Mouse (Mus musculus) layer of hippocampus, adult 9-10 months (tissue): ENCODE measurements at regions not wholly inside any gene's neighbourhood (a gene's known extent, or its start where the extent isn't known, plus 50 kb on each side); places are given as distances from the start of the nearest gene placed in this dataset.

Source experiments
- DNase-seq: peaks from one replicate; pipeline ENCODE4 v3.0.0; 2022; ENCODE audit warnings: low spot score

DNA sequence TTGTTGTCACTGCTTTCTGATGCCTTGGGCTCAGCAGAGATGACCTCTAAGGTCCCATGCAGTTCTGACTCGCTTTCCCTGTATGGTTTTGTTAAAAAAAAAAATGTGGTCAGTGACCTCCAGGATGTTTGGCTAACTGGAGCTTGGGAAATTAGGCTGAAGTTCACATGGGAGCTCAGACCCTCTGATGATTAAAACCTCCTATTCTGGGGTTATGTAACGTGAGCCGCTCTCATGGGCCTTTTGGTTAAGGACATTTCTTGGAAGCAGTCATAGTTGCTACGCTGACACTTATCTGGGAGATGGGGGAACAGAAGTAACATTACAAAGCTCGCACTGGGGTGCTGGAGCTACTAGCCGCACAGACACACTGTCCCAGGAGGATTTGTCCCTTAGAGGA is 274.9 kb downstream of the Foxo1 start:
- no peak for DNase-seq

DNA sequence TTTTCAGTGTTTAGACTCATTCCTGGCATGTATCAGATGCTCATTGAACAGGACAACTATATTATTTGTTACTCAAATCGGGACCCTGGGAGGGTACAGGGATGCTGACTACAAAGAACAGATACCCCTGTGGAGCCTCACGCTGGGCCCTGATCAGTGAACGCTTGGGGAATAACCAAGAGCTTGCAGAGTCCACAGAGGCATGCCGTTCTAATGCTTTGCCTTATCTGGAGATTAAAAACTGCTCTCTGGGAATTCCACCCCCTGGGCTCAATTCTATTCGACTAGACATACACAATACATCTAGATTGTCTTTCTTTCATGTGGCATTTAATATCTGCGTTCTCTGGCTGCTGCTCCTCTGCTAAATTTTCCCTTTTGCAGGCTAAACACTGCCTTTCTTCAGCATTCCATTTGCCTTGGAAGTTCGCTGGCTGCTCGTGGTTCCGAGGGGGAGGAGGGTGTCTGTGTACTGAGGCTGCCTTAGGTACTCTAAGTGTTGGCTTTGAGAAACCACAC is 272.8 kb downstream of the Foxo1 start:
- no peak for DNase-seq

DNA sequence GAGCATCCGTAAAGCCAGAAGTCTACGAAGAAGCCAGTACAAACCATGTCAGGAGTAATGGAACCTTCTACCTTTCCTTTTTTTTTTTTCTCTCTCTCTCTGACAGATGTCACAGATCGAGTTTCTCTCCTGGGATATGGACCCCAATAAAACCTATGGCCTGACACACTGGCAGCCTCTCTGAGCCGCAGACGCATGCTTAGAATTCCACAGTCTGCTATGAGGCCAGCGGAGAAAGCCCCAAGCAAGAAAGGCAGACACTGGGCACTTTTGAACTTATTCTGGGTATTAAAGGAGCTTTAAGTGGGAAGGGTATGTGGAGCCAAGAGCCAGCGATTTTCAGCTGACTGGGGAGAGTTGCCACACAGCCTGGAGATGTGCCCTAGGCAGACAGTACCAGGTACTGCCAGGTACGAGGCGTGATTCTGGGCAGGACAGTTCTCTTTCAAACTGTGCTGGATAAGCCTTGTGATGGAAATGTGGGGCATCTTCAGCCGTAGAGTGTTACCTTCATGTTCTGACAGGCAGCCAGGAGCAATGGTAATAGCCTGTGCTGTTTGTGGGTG is 271.8 kb downstream of the Foxo1 start:
- no peak for DNase-seq

DNA sequence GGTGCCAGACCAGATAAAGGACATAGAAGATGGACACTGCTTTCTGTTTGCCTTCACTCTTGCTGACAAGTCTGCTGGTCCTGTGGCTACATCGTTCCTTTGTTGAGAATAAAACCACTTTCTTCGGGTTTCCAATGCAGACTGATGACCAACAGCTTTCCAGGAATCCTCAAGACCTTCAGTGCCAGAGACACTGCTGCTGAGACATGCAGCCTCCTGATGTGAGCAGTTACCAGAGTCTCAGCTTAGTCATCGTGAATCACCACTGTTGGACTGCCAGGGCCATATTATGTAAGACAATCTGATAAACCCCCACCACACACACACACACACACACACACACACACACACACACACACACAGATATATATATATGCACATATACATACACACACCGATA is 270.2 kb downstream of the Foxo1 start:
- no peak for DNase-seq

DNA sequence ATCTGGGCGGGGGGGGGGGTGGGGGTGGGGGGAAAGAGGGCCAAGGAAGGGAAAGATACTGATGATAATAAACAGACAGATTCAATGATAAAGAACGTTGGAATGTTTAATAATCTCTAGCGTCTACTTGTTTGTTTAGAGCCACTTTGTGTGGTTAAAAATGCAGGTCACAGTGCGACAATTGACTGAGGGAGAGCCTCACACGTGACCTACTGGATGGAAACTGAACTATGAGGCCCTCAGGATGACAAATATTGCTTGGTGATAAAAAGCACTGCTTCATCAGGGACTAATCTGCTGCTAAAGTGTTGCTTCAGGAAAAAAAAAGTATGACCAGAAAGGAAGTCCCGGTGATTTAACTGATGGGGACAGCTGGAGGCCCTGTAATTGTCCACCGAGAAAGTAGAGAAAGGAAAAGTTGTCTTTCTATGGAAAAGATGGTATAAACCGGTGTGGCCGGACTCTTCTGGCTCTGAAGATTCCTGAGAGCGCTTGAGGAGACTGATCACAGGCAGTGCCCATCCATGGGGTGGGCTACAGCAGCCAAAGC is 269.3 kb downstream of the Foxo1 start:
- DNase-seq, result no peak

DNA sequence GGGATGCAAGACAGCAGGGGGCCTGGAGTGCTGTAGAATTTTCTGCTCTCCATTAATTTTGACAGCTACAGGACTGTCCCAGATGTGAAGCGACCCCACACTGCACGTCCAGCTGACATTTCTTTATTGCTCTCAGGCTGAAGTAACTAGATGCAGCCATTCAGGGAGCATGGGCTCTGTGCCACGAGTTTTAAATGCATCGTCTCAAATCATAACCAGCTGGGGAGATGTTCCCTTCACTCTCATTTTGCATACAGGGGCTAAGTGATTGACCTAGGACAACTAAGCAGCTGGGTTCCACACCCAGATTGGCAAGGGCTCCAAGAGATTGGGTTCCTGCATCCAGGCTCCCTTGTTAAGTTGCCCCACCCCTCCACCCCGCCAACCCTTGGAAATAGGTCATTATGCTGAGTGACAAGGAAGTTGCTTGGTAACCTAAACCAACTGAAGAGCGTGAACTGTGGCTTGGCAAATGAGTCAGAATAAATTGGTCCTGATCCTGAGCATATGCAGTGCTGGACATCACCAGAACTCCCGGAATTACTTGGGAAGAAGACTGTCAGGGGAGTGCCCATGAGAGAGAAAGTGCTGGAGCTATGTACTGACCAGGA is 267.4 kb downstream of the Foxo1 start:
- no peak for DNase-seq

DNA sequence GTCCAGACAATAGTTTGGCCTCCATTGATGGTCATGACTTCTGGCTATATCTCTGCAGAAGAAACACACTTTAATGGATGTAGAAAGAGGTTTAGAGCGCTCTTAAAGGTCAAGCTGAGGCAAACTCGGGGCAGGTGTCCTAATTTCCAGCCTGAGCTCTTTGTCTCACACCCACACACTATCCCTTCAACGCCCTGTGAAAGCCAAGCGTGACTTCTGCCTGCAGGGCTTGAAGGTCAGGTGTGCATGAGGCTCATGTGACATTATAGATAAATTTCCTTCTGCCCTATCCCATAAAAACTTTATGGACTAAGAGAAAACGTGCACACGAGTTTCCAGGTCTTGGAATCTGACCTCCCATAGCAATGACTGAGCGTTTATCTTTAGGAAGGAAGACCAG is 266.0 kb downstream of the Foxo1 start:
- DNase-seq, result no peak

DNA sequence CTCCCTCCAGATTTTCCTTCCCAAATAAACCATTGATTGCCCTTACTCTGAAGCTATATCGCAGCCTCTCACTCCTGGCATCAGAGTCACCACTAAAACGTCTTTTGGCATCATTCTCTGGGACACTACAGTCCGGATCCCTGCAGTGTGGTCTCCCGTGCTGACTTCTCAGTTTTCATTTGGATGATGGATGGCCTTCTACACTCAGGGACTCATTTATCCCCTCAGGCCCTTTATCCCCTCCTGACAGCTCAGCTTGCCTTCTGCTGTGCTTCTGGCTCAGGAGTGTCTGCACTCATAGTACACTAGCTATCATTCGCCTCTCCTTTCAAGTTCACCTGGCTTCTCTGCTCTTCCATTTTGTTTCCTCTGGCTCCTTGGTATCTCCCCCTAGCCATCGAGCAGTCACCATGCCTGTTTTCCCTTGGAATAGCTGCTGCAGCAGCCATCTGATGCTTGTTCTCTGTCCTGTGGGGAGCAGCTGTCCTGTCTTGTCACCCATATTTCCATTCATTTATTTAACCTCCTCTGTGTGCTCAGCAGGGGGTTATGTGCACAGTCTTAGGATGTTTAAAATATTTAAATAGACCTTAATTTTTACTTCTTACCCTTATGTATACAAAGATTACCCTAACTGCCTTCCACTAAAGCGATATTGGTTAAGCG is 263.7 kb downstream of the Foxo1 start:
- DNase-seq, result no peak

DNA sequence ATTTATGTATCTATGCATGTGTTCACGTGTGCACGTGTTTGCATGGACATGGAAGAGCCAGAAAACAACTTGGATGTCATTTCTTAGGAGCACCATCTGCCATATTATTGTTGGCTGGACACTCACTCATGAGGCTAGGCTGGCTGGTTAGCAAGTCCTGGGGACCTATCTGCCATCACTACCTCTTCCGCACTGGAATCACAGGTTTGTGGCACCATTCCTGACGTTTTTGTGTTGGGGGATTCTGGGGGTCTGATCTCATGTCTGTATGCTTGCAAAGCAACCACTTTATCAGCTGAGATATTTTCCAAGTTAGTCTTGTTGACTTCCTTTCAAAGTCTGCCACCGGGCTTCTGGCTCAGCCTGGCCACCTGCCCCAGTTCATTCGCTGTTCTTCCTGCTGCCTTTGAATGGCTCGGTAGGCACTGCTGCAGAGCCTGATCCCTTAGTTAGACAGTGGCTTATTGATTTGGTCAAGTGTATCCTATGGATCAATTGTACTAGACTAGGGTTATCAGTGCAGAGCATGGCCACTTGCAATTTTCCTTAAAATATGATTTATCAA is 262.4 kb downstream of the Foxo1 start:
- no peak for DNase-seq

DNA sequence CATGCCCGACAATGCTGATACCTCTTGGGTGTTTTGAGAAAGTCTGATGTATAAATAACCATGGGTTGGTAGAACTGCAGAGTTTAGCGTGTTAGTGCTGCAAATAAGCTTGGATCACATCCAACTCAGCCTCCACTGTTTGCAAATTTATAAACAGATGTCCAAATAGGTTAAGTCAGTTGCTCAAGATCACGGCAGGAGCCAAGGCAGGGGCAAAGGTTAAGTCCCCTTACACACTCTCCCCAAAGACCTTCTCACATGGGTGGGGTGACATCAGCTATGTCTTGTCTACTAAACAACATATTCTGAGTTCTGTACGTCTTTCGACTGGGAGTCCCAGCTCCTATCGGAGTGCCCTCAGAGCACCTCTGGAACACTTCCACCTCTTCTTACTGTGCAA is 261.0 kb downstream of the Foxo1 start:
- DNase-seq, result no peak

DNA sequence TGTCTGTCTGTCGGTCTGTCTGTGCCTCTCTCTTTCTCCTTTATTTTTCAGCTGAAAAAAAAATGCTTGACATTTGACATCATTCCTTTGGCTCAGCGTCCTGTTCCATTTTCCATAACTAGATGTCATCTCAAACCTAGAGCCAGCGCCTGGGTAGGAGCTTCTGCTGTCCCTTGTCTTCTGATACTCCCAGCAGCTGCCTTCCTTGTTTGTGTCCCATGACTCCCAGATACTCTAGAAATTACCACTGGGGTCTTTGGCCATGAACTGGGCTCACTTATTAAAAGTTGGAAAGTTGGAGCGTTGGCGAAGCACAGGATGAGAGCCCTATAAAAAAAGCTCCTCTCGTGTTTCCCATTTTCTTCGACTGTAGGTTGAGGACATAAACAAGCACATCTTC is 260.4 kb downstream of the Foxo1 start:
- DNase-seq, result no peak

DNA sequence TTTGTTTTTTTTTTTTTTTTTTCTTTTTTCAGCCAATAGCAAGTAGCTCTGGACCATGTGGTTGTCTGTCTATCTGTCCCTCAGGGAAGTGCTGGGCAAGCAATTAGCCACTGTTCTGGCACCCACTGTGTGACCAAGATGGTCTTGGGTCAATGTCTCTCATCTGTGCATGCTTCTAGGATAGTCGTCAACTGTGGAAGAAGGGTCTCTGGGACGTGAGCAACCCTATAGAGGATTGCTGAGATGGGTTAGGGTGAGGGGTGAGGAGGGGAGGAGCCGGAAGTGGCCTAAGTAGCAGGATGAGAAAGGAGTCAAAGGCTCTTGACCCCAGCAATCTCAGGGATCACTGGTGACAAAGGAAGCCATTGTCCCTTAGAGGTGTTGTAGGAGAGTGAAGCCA is 259.6 kb downstream of the Foxo1 start:
- no peak for DNase-seq

DNA sequence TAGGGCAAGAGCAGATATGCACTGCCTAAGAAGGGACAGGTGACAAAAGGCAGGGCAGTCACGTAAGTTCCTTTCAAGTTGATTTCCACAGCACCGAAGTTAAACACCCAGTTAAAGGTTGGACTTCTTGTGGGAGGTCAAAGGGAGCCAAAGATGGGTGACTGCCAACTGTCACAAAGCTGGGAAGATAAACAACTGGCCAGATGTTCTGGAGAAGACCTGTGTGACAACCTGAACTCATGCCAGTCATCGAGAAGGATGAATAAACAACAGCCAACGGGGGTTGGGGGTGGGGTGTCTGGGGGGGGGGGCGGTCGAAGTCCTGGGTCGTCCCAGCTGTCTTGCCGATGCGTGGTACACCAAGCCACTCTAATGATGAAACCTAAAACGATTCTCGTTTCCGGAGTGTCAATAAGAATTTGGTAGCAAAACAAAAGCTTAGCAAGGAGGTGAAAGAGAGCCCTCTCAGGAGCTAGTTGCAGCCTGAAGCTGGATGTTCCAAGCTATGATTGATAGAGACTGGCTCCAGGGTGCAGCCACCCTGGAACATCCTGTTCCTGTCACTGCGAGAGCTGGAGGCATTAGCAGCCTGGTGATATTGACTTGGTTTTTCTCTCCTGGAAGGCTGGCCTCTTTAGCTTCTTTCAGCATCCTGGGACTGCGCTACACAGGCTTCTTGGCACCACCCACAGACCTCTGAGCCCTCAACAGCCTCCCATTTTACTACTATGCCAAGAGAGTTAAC is 259.0 kb downstream of the Foxo1 start:
- DNase-seq, result no peak

DNA sequence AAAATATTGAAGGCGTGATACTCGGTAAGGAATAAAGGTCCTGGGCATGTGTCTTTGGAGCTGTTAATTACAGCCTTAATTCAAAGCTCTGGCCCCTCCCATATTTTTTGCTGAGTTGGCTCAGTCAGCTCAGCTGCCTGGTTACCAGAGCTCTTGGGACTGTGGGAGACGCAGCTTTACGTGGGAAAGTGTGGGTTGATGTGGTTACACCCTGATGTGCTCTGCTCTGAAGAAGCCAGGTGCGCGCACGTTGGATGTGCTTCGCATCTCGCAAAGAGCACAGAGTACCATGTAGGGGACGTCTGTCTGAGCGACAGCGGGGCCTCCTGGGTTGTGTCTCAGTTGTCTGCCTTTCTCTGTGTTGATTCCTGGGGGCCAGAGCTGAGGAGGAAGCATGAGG is 254.8 kb downstream of the Foxo1 start:
- DNase-seq, result no peak

DNA sequence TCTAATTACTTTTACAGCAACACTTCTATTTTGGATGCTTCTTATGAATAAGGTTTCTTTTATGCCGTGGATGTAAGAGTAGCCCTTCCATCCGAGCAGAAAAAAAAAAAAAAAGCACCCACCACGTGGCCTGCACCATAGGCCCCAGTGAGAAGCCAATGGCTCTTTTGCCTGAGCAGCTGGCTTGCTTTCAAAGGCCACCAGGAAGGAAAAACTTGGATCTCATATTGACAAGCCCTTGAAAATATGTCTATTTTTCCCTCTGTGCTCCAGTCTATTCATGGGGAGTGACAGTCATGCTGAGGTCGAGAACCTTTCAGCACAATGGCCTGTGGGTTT is 252.4 kb downstream of the Foxo1 start:
- DNase-seq, result no peak

DNA sequence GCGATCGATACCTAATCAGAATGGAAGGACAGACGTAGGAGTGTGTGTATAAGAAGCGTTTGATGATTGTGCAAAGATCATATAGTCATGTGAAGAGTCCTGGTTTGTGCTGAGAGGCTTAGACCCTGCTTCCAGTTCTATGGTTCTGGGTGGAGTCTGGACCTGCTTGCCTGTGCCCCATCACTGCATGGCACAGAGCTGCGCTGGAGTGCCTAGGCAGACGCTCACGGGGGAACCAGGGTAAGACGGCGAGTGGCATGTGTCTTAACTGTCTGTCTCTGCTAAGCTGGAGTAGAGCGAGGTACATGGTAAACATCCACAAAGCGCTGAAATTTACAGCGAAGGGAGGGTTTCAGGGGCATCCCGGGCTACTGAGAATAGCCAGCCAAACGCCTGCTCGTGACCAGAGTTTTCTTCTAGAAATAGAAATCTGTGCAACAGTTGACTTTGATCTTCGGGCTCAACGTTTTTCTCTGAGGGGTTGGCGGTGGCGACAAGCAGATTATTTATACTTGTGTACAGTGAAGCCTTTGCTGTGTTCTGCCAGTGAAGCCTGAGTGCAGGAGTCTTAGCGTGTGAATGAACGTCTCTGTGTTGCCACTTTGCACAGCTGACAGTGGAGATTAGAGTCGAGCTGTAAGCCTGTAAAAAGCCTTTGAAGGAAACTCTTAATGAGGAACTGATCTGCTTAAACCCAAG is 251.9 kb downstream of the Foxo1 start:
- DNase-seq, result no peak

DNA sequence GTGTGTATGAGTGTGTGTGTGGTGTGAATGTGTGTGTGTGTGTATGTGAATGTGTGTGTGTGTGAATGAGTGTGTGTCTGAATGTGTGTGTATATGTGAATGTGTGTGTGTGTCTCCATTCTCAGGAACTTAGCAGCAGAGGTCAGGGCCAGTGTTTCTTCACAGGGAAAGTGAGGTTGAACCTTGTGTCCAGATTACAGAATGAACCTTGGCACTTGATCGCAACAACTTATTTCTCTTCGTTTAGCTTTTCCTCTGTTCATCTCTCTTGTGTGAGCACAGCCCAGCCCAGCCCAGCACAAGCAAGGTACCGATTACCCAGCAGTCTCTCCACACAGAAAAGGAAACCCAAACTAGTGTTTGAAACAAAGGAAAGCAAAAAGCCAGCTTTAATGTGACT is 249.7 kb downstream of the Foxo1 start:
- DNase-seq, result no peak

DNA sequence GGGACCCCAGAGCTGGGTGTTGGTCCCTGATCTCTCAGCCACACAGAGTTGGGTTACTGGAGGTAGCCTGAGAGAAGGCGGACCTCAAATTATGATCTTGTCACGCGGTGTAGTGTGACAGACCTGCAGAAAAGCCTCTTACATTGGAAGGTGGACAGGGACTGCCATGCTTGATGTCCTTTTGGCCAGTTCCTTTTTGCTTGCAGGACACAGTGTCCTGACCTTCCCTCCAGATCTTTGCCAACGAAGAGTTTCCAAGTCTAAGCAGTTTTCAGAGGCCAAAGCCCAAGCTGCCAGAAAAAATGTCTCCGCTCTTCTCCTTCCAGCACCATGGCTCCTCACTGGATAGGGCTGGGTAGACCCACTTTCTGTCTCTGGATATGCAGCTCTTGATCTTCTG is 248.6 kb downstream of the Foxo1 start:
- no peak for DNase-seq

DNA sequence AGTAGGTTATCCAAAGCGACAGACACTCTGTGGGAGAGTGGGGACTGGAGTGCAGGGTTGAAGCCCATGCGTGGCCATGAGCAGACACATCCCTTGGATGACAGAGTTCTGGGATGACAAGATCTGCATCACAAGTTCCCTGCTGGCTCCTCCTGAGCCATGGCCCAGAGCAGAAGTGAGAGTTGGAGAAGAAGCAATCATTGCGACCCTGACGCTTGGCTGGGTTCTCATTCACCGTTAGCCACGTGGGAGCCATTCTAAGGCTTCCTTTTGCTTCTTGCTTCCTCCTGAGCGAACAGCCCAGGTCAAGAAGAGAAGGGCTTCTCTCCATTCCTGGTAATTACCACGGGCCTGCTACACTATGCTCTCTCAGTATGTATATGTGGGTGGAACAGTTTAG is 244.6 kb downstream of the Foxo1 start:
- DNase-seq, result no peak

DNA sequence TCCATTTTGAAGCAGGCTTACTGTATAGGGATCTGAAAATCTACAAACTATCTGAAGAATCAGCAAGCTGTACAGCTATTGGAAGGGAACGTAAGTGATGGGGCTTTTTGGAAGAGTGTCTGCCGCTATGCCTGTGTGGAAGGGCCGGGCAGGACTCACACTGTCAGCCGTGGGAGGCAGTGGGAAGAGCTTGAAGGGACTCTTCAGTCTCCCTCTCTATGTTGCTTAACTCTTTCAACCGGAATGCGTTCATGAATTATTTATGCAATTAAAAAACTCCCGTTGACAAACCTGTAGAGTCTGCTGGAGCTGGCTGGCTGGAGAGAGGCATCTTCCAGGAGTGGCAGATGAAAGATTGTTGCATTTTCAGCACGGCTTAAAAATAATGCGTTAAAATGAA is 243.4 kb downstream of the Foxo1 start:
- DNase-seq, result no peak

DNA sequence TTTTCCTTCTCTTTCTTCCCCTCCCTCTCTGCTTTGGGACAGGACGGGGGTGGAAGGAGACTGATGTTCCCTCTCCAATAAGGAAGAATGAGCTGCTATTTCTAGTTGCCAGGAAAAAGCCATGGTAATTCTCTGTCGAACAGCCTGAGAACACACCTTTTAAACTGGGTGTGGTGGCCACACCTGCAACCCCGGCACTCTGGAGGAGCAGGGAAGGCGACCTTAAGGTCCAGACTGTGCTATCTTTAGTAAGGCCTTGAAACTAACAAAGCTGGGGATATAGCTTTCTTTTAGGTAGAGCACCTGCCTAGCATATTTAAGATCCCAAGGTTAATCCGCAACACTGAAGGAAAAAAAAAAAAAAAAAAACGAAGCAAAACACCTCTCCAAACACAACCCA is 242.7 kb downstream of the Foxo1 start:
- DNase-seq, result no peak
